ENCODE assay signal across 20 mouse cellular contexts in genomic region chr2:117765572-117765971, GRCm38 (mm10).
DNase-seq lines count a peak whose midpoint lies in the region; ATAC-seq lines count a peak whose summit lies in the region.
"Had no signal": no experiment of that assay in that cellular context is flagged by ENCODE, and none has a peak within 500 bp of the region (broad histone marks: within the 10 kb centered on the region; RNA-seq: fewer than 3 reads in every experiment).

No protein-coding gene starts in this region.

- no peak overlapping the region for H3K9ac ChIP-seq in kidney, embryonic 15.5 days
- no peak overlapping the region for H3K9ac ChIP-seq in kidney, embryonic 14.5 days (ENCODE audit: low read depth, low read length)
- no peak overlapping the region for H3K9ac ChIP-seq in lung, embryonic 16.5 days (ENCODE audit: low read length)
- no peak overlapping the region for H3K9ac ChIP-seq in intestine, embryonic 16.5 days (ENCODE audit: low read depth, low read length)
- H3K9ac ChIP-seq: embryonic facial prominence, embryonic 12.5 days; forebrain, embryonic 12.5 days; heart, embryonic 12.5 days; hindbrain, embryonic 15.5 days had no signal

- H3K27me3 ChIP-seq in kidney, embryonic 15.5 days = no peaks in the 10 kb centered on the region
- no peaks in the 10 kb centered on the region for H3K27me3 ChIP-seq in kidney, embryonic 14.5 days (ENCODE audit: control insufficient read depth, insufficient read depth, low read length)
- H3K27me3 ChIP-seq in lung, embryonic 16.5 days (ENCODE audit: control insufficient read depth, insufficient read depth, low read depth, low read length) = no peaks in the 10 kb centered on the region
- H3K27me3 ChIP-seq in intestine, embryonic 16.5 days (replicated peaks; ENCODE audit: control insufficient read depth, insufficient read depth, low read length) = no peaks in the 10 kb centered on the region
- H3K27me3 ChIP-seq: CH12.LX; embryonic facial prominence, embryonic 12.5 days; forebrain, embryonic 12.5 days; heart, embryonic 12.5 days; hindbrain, embryonic 15.5 days had no signal

- H3K27ac ChIP-seq in kidney, embryonic 15.5 days = peak overlapping the region; percentile 72
- no peak overlapping the region for H3K27ac ChIP-seq in kidney, embryonic 14.5 days (ENCODE audit: low read depth, low read length)
- H3K27ac ChIP-seq in lung, embryonic 16.5 days (ENCODE audit: low read length) = peak overlapping the region; percentile 27; the same call in 1 of the 2 replicates
- H3K27ac ChIP-seq in intestine, embryonic 16.5 days (ENCODE audit: low read length) = no peak overlapping the region
- H3K27ac ChIP-seq: embryonic facial prominence, embryonic 12.5 days; forebrain, embryonic 12.5 days; hindbrain, embryonic 10.5 days; hindbrain, embryonic 15.5 days had no signal

- DNase-seq in lung, postnatal 10 days = no peak
- DNase-seq in adipocyte (ENCODE audit: low spot score) = peak; percentile 50
- DNase-seq in heart, adult 11 months = no peak
- DNase-seq: adrenal gland, adult 8-10 months; adrenal gland, postnatal 36 days; cerebellum, adult 2 months; cerebellum, postnatal 10 days; embryo, embryonic 11 days; gastrocnemius, postnatal 14 days had no signal

- H3K36me3 ChIP-seq in kidney, embryonic 15.5 days = no peaks in the 10 kb centered on the region
- H3K36me3 ChIP-seq in kidney, embryonic 14.5 days (ENCODE audit: control insufficient read depth, insufficient read depth, low read length) = no peaks in the 10 kb centered on the region
- H3K36me3 ChIP-seq in lung, embryonic 16.5 days (ENCODE audit: control insufficient read depth, insufficient read depth, low read length) = no peaks in the 10 kb centered on the region
- no peaks in the 10 kb centered on the region for H3K36me3 ChIP-seq in intestine, embryonic 16.5 days (ENCODE audit: control insufficient read depth, insufficient read depth, low read length)
- H3K36me3 ChIP-seq: embryonic facial prominence, embryonic 12.5 days; forebrain, embryonic 12.5 days; heart, embryonic 12.5 days; hindbrain, embryonic 10.5 days; hindbrain, embryonic 15.5 days had no signal

- WGBS in kidney, embryonic 15.5 days = 65% methylated on average over 5 of the region's 5 CpGs
- WGBS in kidney, embryonic 14.5 days = 59% methylated on average over 5 of the region's 5 CpGs
- 34% methylated on average over 5 of the region's 5 CpGs for WGBS in lung, embryonic 16.5 days
- 47% methylated on average over 5 of the region's 5 CpGs for WGBS in intestine, embryonic 16.5 days

- H3K4me2 ChIP-seq in kidney, embryonic 15.5 days = no peak overlapping the region
- H3K4me2 ChIP-seq in kidney, embryonic 14.5 days (replicated peaks; ENCODE audit: low read depth, low read length) = no peak overlapping the region
- H3K4me2 ChIP-seq in lung, embryonic 16.5 days (ENCODE audit: low read depth, low read length) = no peak overlapping the region
- no peak overlapping the region for H3K4me2 ChIP-seq in intestine, embryonic 16.5 days (ENCODE audit: low read depth, low read length)
- H3K4me2 ChIP-seq: embryonic facial prominence, embryonic 12.5 days; forebrain, embryonic 12.5 days; heart, embryonic 12.5 days; hindbrain, embryonic 15.5 days had no signal

- H3K9me3 ChIP-seq in kidney, embryonic 15.5 days (replicated peaks) = no peaks in the 10 kb centered on the region
- H3K9me3 ChIP-seq in kidney, embryonic 14.5 days (ENCODE audit: control insufficient read depth, low read length) = no peaks in the 10 kb centered on the region
- H3K9me3 ChIP-seq in lung, embryonic 16.5 days (ENCODE audit: control insufficient read depth, low read length) = no peaks in the 10 kb centered on the region
- no peaks in the 10 kb centered on the region for H3K9me3 ChIP-seq in intestine, embryonic 16.5 days (ENCODE audit: control insufficient read depth, low read length)
- H3K9me3 ChIP-seq: embryonic facial prominence, embryonic 12.5 days; forebrain, embryonic 12.5 days; heart, embryonic 12.5 days; hindbrain, embryonic 10.5 days; hindbrain, embryonic 15.5 days had no signal

- H3K4me1 ChIP-seq in kidney, embryonic 15.5 days = 0 out of 2 replicates have a peak, but pooled peaks cover 2% of the 10 kb centered on the region
- H3K4me1 ChIP-seq in kidney, embryonic 14.5 days (ENCODE audit: control insufficient read depth, insufficient read depth, low read length) = no peaks in the 10 kb centered on the region
- peaks cover 20% of the 10 kb centered on the region for H3K4me1 ChIP-seq in lung, embryonic 16.5 days (replicated peaks; ENCODE audit: control insufficient read depth, insufficient read depth, low read length)
- peaks cover 7% of the 10 kb centered on the region; the same call in 1 of the 2 replicates for H3K4me1 ChIP-seq in intestine, embryonic 16.5 days (ENCODE audit: control insufficient read depth, insufficient read depth, low read length)
- H3K4me1 ChIP-seq: forebrain, embryonic 12.5 days; heart, embryonic 12.5 days; hindbrain, embryonic 10.5 days; hindbrain, embryonic 15.5 days had no signal

- no peak overlapping the region for H3K4me3 ChIP-seq in kidney, embryonic 15.5 days (replicated peaks)
- H3K4me3 ChIP-seq in kidney, embryonic 14.5 days (ENCODE audit: low read length) = no peak overlapping the region
- H3K4me3 ChIP-seq in lung, embryonic 16.5 days (ENCODE audit: low read length) = no peak overlapping the region
- H3K4me3 ChIP-seq in intestine, embryonic 16.5 days (ENCODE audit: low read length) = no peak overlapping the region
- H3K4me3 ChIP-seq: embryonic facial prominence, embryonic 12.5 days; forebrain, embryonic 12.5 days; heart, embryonic 12.5 days; hindbrain, embryonic 10.5 days; hindbrain, embryonic 15.5 days had no signal

- no peak for ATAC-seq in kidney, embryonic 15.5 days (replicated peaks; ENCODE audit: low FRiP score)
- no peak for ATAC-seq in kidney, embryonic 14.5 days (ENCODE audit: low FRiP score, low TSS enrichment)
- no peak for ATAC-seq in lung, embryonic 16.5 days (ENCODE audit: low read depth)
- ATAC-seq in intestine, embryonic 16.5 days = peak; percentile 60
- ATAC-seq: forebrain, embryonic 16.5 days had no signal

Comparison
In these comparisons a context has a peak if more than half of its experiments do, and no peak if none do; other contexts are left out.
1. H3K27ac ChIP-seq: peak in kidney, embryonic 15.5 days (single experiment) and lung, embryonic 16.5 days (single experiment); none in kidney, embryonic 14.5 days (single experiment) and intestine, embryonic 16.5 days (single experiment).